Mouse (Mus musculus) C2C12 (cell line): ENCODE data around the gene Hdgfl2.

Experiments
- CTCF ChIP-seq: IDR thresholded peaks from one replicate; pipeline ENCODE4 v1.5.1; 2011; ENCODE audit not compliant: control insufficient read depth, insufficient read depth, insufficient read length
- FOSL1 ChIP-seq: IDR thresholded peaks from one replicate; pipeline ENCODE4 v1.8.0; 2011; ENCODE audit warnings: mild to moderate bottlenecking, low read length; ENCODE audit not compliant: poor library complexity, insufficient read depth, severe bottlenecking
- MAX ChIP-seq: IDR thresholded peaks from one replicate; pipeline ENCODE4 v1.6.1; 2011; ENCODE audit warnings: mild to moderate bottlenecking, control low read depth
- MYOD1 ChIP-seq: IDR thresholded peaks from one replicate; pipeline ENCODE4 v1.6.1; 2011; ENCODE audit warnings: low read depth; ENCODE audit not compliant: control insufficient read depth, insufficient read length
- MYOG ChIP-seq: IDR thresholded peaks from one replicate; pipeline ENCODE4 v1.6.1; 2011; ENCODE audit not compliant: control insufficient read depth, insufficient read length; ENCODE audit errors: extremely low read depth
- USF1 ChIP-seq: IDR thresholded peaks from one replicate; pipeline ENCODE4 v1.6.1; 2011; ENCODE audit warnings: low read depth, mild to moderate bottlenecking, control low read depth, moderate library complexity

- TF ChIP-seq MAX, result no peak
- TF ChIP-seq USF1, result no peak
- no peak for TF ChIP-seq CTCF
- TF ChIP-seq FOSL1, result no peak
- no peak for TF ChIP-seq MYOD1
- no peak for TF ChIP-seq MYOG
Measured at GRCm38 (mm10) chr17:56108334-56109044, 29.1 kb downstream of the Hdgfl2 start.
